Mouse (Mus musculus) central nervous system, embryonic 11.5 days (tissue): Measurements from ENCODE around the gene Olfr1469. TPM values are rescaled to one million over a fixed set of nuclear protein-coding genes. Genes with fewer than 3 reads are reported as not detected.

Experiments used
- polyA plus RNA-seq: library from polyadenylated mRNA; depleted of rRNA; stranded (reverse); fragments of >200 nt; gene quantifications from 2 replicates; pipeline ENCODE4 v1.2.3, GENCODE M21; 2012; rRNA removed

The Olfr1469 gene
- not detected in 2 replicates for polyA plus RNA-seq

GRCm38 (mm10) chr19:13407549-13407948, at the start of gene Olfr1469:
Olfr1469 (plus strand) TSS chr19:13407849.

GRCm38 (mm10) chr19:13361936-13362335, 45.7 kb upstream of the Olfr1469 start, which contains the start of gene Olfr1467:
Olfr1467 (plus strand) TSS chr19:13362236.

GRCm38 (mm10) chr19:13443109-13443508, 35.5 kb downstream of the Olfr1469 start, which contains the start of gene Olfr1471:
Olfr1471 (plus strand) TSS chr19:13443409.

GRCm38 (mm10) chr19:13455986-13456385, 48.3 kb downstream of the Olfr1469 start, which contains the start of gene Olfr1472:
Olfr1472 (minus strand) TSS chr19:13456086.

Other genes with a start within 250 kb of the Olfr1469 start
- not detected in 2 replicates for gene Olfr1461, start 244.8 kb upstream of the Olfr1469 start, polyA plus RNA-seq
- gene Olfr1462, start 222.1 kb upstream of the Olfr1469 start, polyA plus RNA-seq = not detected in 2 replicates
- not detected in 2 replicates for gene Olfr1463, start 176.5 kb upstream of the Olfr1469 start, polyA plus RNA-seq
- gene Olfr1465, start 92.3 kb upstream of the Olfr1469 start, polyA plus RNA-seq = not detected in 2 replicates
- not detected in 2 replicates for gene Olfr1466, start 69.0 kb upstream of the Olfr1469 start, polyA plus RNA-seq
- gene Olfr1467, start 45.6 kb upstream of the Olfr1469 start, polyA plus RNA-seq = not detected in 2 replicates
- not detected in 2 replicates for gene Olfr1471, start 35.6 kb downstream of the Olfr1469 start, polyA plus RNA-seq
- gene Olfr1472, start 48.2 kb downstream of the Olfr1469 start, polyA plus RNA-seq = not detected in 2 replicates
- gene Olfr1474, start 61.7 kb downstream of the Olfr1469 start, polyA plus RNA-seq = not detected in 2 replicates
- gene Olfr1475, start 72.3 kb downstream of the Olfr1469 start, polyA plus RNA-seq = not detected in 2 replicates
- gene Olfr1477, start 92.7 kb downstream of the Olfr1469 start, polyA plus RNA-seq = not detected in 2 replicates
- not detected in 2 replicates for gene Olfr1480, start 120.1 kb downstream of the Olfr1469 start, polyA plus RNA-seq
- not detected in 2 replicates for gene Olfr1484, start 175.7 kb downstream of the Olfr1469 start, polyA plus RNA-seq
- not detected in 2 replicates for gene Olfr1487, start 209.5 kb downstream of the Olfr1469 start, polyA plus RNA-seq
- gene Olfr1489, start 223.8 kb downstream of the Olfr1469 start, polyA plus RNA-seq = not detected in 2 replicates
- gene Olfr1490, start 243.2 kb downstream of the Olfr1469 start, polyA plus RNA-seq = not detected in 2 replicates